Mouse (Mus musculus) hindbrain, embryonic 16.5 days (tissue): Measurements from ENCODE around the gene Slc36a3. TPM values are rescaled to one million over a fixed set of nuclear protein-coding genes. Genes with fewer than 3 reads are reported as not detected.

Experiments used
- ATAC-seq: fragments of 200-750 bp; cut with Nextera tagmentation; 2 replicates; pipeline ENCODE4 v1.8.0; 2017; ENCODE audit warnings: moderate TSS enrichment, moderate library complexity
- H3K27ac ChIP-seq: fragments of 300-500 bp; sonication (generic); 2 replicates; pipeline ENCODE4 v1.5.1; 2014; ENCODE audit warnings: low read depth, mild to moderate bottlenecking, control low read depth, low read length, moderate library complexity
- H3K27me3 ChIP-seq: fragments of 300-500 bp; sonication (generic); replicated peaks from 2 replicates; pipeline ENCODE4 v1.6.1; 2014; ENCODE audit warnings: low read length; ENCODE audit not compliant: control insufficient read depth, insufficient read depth
- H3K36me3 ChIP-seq: fragments of 300-500 bp; sonication (generic); 2 replicates; pipeline ENCODE4 v1.6.1; 2014; ENCODE audit warnings: mild to moderate bottlenecking, low read length, moderate library complexity, mixed read lengths; ENCODE audit not compliant: control insufficient read depth, insufficient read depth
- H3K4me1 ChIP-seq: fragments of 300-500 bp; sonication (generic); 2 replicates; pipeline ENCODE4 v1.6.1; 2014; ENCODE audit warnings: low read depth, low read length; ENCODE audit not compliant: control insufficient read depth, insufficient read depth
- H3K4me2 ChIP-seq: fragments of 300-500 bp; sonication (generic); 2 replicates; pipeline ENCODE4 v1.6.1; 2014; ENCODE audit warnings: mild to moderate bottlenecking, low read length, control low read depth, moderate library complexity
- H3K4me3 ChIP-seq: fragments of 300-500 bp; sonication (generic); 2 replicates; pipeline ENCODE4 v1.5.1; 2014; ENCODE audit warnings: mild to moderate bottlenecking, low read length, control low read depth, moderate library complexity
- H3K9ac ChIP-seq: fragments of 300-500 bp; sonication (generic); 2 replicates; pipeline ENCODE4 v1.6.1; 2014; ENCODE audit warnings: low read depth, mild to moderate bottlenecking, control low read depth, low read length, moderate library complexity
- H3K9me3 ChIP-seq: fragments of 300-500 bp; sonication (generic); 2 replicates; pipeline ENCODE4 v1.6.1; 2014; ENCODE audit warnings: mild to moderate bottlenecking, low read length, moderate library complexity; ENCODE audit not compliant: control insufficient read depth
- WGBS: fragments of 180-500 bp; shearing (Covaris S2); extraction: QIAGEN DNeasy Blood & Tissue Kit; methylation state at CpG from one replicate; pipeline ENCODE4 v1.1.7; 2014; 5-methylcytosine and 5-hydroxymethylcytosine counted together
- polyA plus RNA-seq: library from polyadenylated mRNA; unstranded; fragments of >200 nt; fragmentation: Nextera tagmentation; extraction: Ambion mirVana; gene quantifications from 2 replicates; pipeline ENCODE4 v1.2.1, GENCODE M21; 2015

Slc36a3 gene
- polyA plus RNA-seq, 1 experiment from 2014 or later = not detected

GRCm38 (mm10) chr11:55076234-55076633 lies 75.3 kb downstream of the Slc36a3 start:
- ATAC-seq = no peak
- Histone ChIP-seq H3K9ac (no peak overlapping the region), H3K27me3 (no peaks in the 10 kb centered on the region; the same call in 1 of the 2 replicates), H3K4me2 (no peak overlapping the region), H3K9me3 (no peaks in the 10 kb centered on the region), H3K4me3 (no peak overlapping the region), H3K4me1 (peaks cover 11% of the 10 kb centered on the region), H3K27ac (no peak overlapping the region), H3K36me3 (no peaks in the 10 kb centered on the region)
- WGBS = 90% methylated on average over 5 of the region's 5 CpGs

DNA sequence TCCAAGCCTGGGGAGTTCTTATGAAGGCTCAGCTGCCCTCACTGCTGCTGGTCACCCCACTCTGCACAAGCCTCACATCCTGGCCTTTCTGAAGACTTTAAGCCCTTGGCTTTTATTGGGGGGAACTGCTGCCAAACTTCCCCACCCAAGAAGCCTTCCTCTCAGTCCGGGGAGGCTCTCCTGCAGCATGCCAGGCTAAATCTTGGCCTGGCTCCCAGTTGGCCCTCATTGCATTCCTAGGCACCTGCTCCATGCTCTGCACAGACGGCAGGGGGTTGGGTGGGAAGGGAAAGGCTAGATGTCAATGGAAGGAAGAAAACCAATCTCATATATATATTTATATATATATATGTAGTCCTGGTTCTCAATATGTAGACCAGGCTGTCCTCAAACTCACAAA lies 75.9 kb downstream of the Slc36a3 start:
- ATAC-seq = no peak
- H3K9me3 ChIP-seq = no peaks in the 10 kb centered on the region
- H3K27me3 ChIP-seq = no peaks in the 10 kb centered on the region; the same call in 1 of the 2 replicates
- 61% methylated on average over 2 of the region's 2 CpGs for WGBS
- no peak overlapping the region for H3K4me3 ChIP-seq
- no peak overlapping the region for H3K27ac ChIP-seq
- H3K4me1 ChIP-seq = peaks cover 11% of the 10 kb centered on the region
- no peak overlapping the region for H3K4me2 ChIP-seq
- H3K36me3 ChIP-seq = no peaks in the 10 kb centered on the region
- no peak overlapping the region for H3K9ac ChIP-seq

Other genes starting within 250 kb of the Slc36a3 start
- 78.5 and 78.8 TPM in 2 replicates for gene Gpx3, start 249.3 kb downstream of the Slc36a3 start, polyA plus RNA-seq
- gene Tnip1, start 188.8 kb downstream of the Slc36a3 start, polyA plus RNA-seq = 19.6 and 20.4 TPM in 2 replicates
- 72.4 and 84.0 TPM in 2 replicates for gene Anxa6, start 118.3 kb downstream of the Slc36a3 start, polyA plus RNA-seq
- 0.50 and 1.00 TPM in 2 replicates for gene Ccdc69, start 73.6 kb downstream of the Slc36a3 start, polyA plus RNA-seq
- 39.0 and 45.8 TPM in 2 replicates for gene Gm2a, start 53.6 kb downstream of the Slc36a3 start, polyA plus RNA-seq
- 0.56 and 0.87 TPM in 2 replicates for gene Slc36a2, start 33.4 kb upstream of the Slc36a3 start, polyA plus RNA-seq
- 4.4 and 4.6 TPM in 2 replicates for gene Slc36a1, start 52.6 kb upstream of the Slc36a3 start, polyA plus RNA-seq
- 0.36 and 0.45 TPM in 2 replicates for gene Fat2, start 184.9 kb upstream of the Slc36a3 start, polyA plus RNA-seq